Mouse (Mus musculus) MEL (cell line): ENCODE results near the gene Krtap1-5. TPM values are rescaled to one million over a fixed set of nuclear protein-coding genes. Genes with fewer than 3 reads are reported as not detected.

Source experiments
- DNase-seq: peaks from one replicate; pipeline ENCODE4 v3.0.0; 2011; ENCODE audit warnings: low read depth, low spot score
- H3K27ac ChIP-seq: 2 replicates; pipeline ENCODE4 v1.5.1; 2012; ENCODE audit warnings: low read depth, mild to moderate bottlenecking, control low read depth, low read length, moderate library complexity; ENCODE audit not compliant: control insufficient read depth
- H3K27me3 ChIP-seq, 2 experiments: fragments of 150-350 bp in 1 of 2; sonication (generic) in 1 of 2; 2 replicates each; pipeline ENCODE4 v1.6.1; 2012; ENCODE audit warnings: low read length in 2 of 2, mild to moderate bottlenecking in 2 of 2, improper control_type of control experiment in 1 of 2, moderate library complexity in 1 of 2; ENCODE audit not compliant: insufficient read depth in 2 of 2, control insufficient read depth in 1 of 2
- H3K36me3 ChIP-seq, 2 experiments: 2 replicates each; pipeline ENCODE4 v1.6.1; 2012 to 2014; ENCODE audit warnings: low read length in 2 of 2, improper control_type of control experiment in 1 of 2, inconsistent platforms in 1 of 2, mild to moderate bottlenecking in 1 of 2; ENCODE audit not compliant: insufficient read depth in 2 of 2, control insufficient read depth in 1 of 2
- H3K4me1 ChIP-seq, 2 experiments: fragments of 150-350 bp in 1 of 2; sonication (generic) in 1 of 2; 2 replicates each; pipeline ENCODE4 v1.6.1; 2012; ENCODE audit warnings: low read length in 2 of 2, improper control_type of control experiment in 1 of 2, mild to moderate bottlenecking in 1 of 2; ENCODE audit not compliant: insufficient read depth in 2 of 2, control insufficient read depth in 1 of 2
- H3K4me3 ChIP-seq, 2 experiments: fragments of 150-350 bp in 1 of 2; sonication (generic) in 1 of 2; 2 replicates each; pipeline ENCODE4 v1.5.1; 2012; ENCODE audit warnings: low read depth in 2 of 2, low read length in 2 of 2, mild to moderate bottlenecking in 2 of 2, moderate library complexity in 2 of 2, control low read depth in 1 of 2, improper control_type of control experiment in 1 of 2; ENCODE audit not compliant: control insufficient read depth in 1 of 2, insufficient read depth in 1 of 2
- H3K79me2 ChIP-seq: 2 replicates; pipeline ENCODE4 v1.6.1; 2012; ENCODE audit warnings: mild to moderate bottlenecking, low read length, moderate library complexity; ENCODE audit not compliant: control insufficient read depth, poor library complexity, insufficient read depth
- H3K9ac ChIP-seq: 2 replicates; pipeline ENCODE4 v1.6.1; 2012; ENCODE audit warnings: low read depth, mild to moderate bottlenecking, control low read depth, low read length, moderate library complexity; ENCODE audit not compliant: control insufficient read depth, poor library complexity, severe bottlenecking
- H3K9me3 ChIP-seq: fragments of 150-350 bp; sonication (generic); replicated peaks from 2 replicates; pipeline ENCODE4 v1.6.1; 2012; ENCODE audit warnings: mild to moderate bottlenecking, low read length, improper control_type of control experiment, moderate library complexity; ENCODE audit not compliant: insufficient read depth
- CHD2 ChIP-seq: IDR thresholded peaks from 2 replicates; pipeline ENCODE4 v1.6.1; 2011; ENCODE audit warnings: low read length, improper control_type of control experiment
- EP300 ChIP-seq, 2 experiments: IDR thresholded peaks; 2 replicates each; pipeline ENCODE4 v1.6.1; 2011; ENCODE audit warnings: improper control_type of control experiment in 2 of 2, low read length in 2 of 2, low read depth in 1 of 2, mild to moderate bottlenecking in 1 of 2
- ETS1 ChIP-seq: IDR thresholded peaks from 2 replicates; pipeline ENCODE4 v1.6.1; 2012; ENCODE audit warnings: low read depth, mild to moderate bottlenecking, inconsistent platforms, low read length, improper control_type of control experiment, moderate library complexity
- GABPA ChIP-seq: IDR thresholded peaks from 2 replicates; pipeline ENCODE4 v1.6.1; 2012; ENCODE audit warnings: low read depth, mild to moderate bottlenecking, inconsistent platforms, low read length, improper control_type of control experiment, moderate library complexity
- GATA1 ChIP-seq: IDR thresholded peaks from 2 replicates; pipeline ENCODE4 v1.6.1; 2011; ENCODE audit warnings: low read depth, low read length, improper control_type of control experiment
- HCFC1 ChIP-seq: IDR thresholded peaks from 2 replicates; pipeline ENCODE4 v1.6.1; 2012; ENCODE audit warnings: low read depth, mild to moderate bottlenecking, inconsistent platforms, low read length, improper control_type of control experiment, moderate library complexity
- JUND ChIP-seq: IDR thresholded peaks from 2 replicates; pipeline ENCODE4 v1.6.1; 2011; ENCODE audit warnings: low read depth, mild to moderate bottlenecking, improper control_type of control experiment, low read length
- KAT2A ChIP-seq: conservative IDR thresholded peaks from 2 replicates; pipeline ENCODE4 v1.6.1; 2012; ENCODE audit warnings: low read depth, low read length, improper control_type of control experiment, inconsistent platforms
- MAFK ChIP-seq: IDR thresholded peaks from 2 replicates; pipeline ENCODE4 v1.6.1; 2011; ENCODE audit warnings: low read depth, mild to moderate bottlenecking, low read length, improper control_type of control experiment, borderline replicate concordance
- MAX ChIP-seq: IDR thresholded peaks from 2 replicates; pipeline ENCODE4 v1.6.1; 2011; ENCODE audit warnings: low read length, improper control_type of control experiment
- MAZ ChIP-seq: IDR thresholded peaks from 2 replicates; pipeline ENCODE4 v1.6.1; 2012; ENCODE audit warnings: low read depth, mild to moderate bottlenecking, inconsistent platforms, low read length, improper control_type of control experiment
- MYC ChIP-seq: IDR thresholded peaks from 2 replicates; pipeline ENCODE4 v1.6.1; 2011; ENCODE audit warnings: low read depth, mild to moderate bottlenecking, low read length, improper control_type of control experiment, moderate library complexity
- NELFE ChIP-seq: IDR thresholded peaks from 2 replicates; pipeline ENCODE4 v1.6.1; 2011; ENCODE audit warnings: low read depth, low read length, improper control_type of control experiment
- POLR2A ChIP-seq, 2 experiments: IDR thresholded peaks; 2 replicates each; pipeline ENCODE4 v1.6.1; 2011 to 2012; ENCODE audit warnings: low read length in 2 of 2, mild to moderate bottlenecking in 2 of 2, control low read depth in 1 of 2, improper control_type of control experiment in 1 of 2, low read depth in 1 of 2, moderate library complexity in 1 of 2; ENCODE audit not compliant: control insufficient read depth in 1 of 2, insufficient read depth in 1 of 2, poor library complexity in 1 of 2
- POLR2AphosphoS5 ChIP-seq: IDR thresholded peaks from 2 replicates; pipeline ENCODE4 v1.6.1; 2012; ENCODE audit warnings: low read depth, borderline replicate concordance, mild to moderate bottlenecking, inconsistent platforms, low read length, moderate library complexity, mixed read lengths
- RAD21 ChIP-seq: IDR thresholded peaks from 2 replicates; pipeline ENCODE4 v1.6.1; 2011; ENCODE audit warnings: mild to moderate bottlenecking, low read depth, low read length, improper control_type of control experiment
- RCOR1 ChIP-seq: IDR thresholded peaks from 2 replicates; pipeline ENCODE4 v1.6.1; 2012; ENCODE audit warnings: low read depth, mild to moderate bottlenecking, inconsistent platforms, low read length, improper control_type of control experiment
- SIN3A ChIP-seq: IDR thresholded peaks from 2 replicates; pipeline ENCODE4 v1.6.1; 2012; ENCODE audit warnings: low read length, improper control_type of control experiment, inconsistent platforms
- TAL1 ChIP-seq: IDR thresholded peaks from 2 replicates; pipeline ENCODE4 v1.6.1; 2012; ENCODE audit warnings: mild to moderate bottlenecking, inconsistent platforms, low read length, moderate library complexity, mixed read lengths
- TBP ChIP-seq: IDR thresholded peaks from 2 replicates; pipeline ENCODE4 v1.8.0; 2011; ENCODE audit warnings: low read depth, low read length, improper control_type of control experiment
- TCF12 ChIP-seq: IDR thresholded peaks from 2 replicates; pipeline ENCODE4 v1.6.1; 2014; ENCODE audit warnings: low read depth, mild to moderate bottlenecking, inconsistent platforms, low read length, improper control_type of control experiment, moderate library complexity
- UBTF ChIP-seq: IDR thresholded peaks from 2 replicates; pipeline ENCODE4 v1.6.1; 2012; ENCODE audit warnings: low read depth, mild to moderate bottlenecking, inconsistent platforms, low read length, improper control_type of control experiment, moderate library complexity, borderline replicate concordance; ENCODE audit not compliant: insufficient read depth
- USF1 ChIP-seq: IDR thresholded peaks from 2 replicates; pipeline ENCODE4 v1.6.1; 2014; ENCODE audit warnings: low read depth, mild to moderate bottlenecking, inconsistent platforms, low read length, improper control_type of control experiment, moderate library complexity
- USF2 ChIP-seq, 2 experiments: IDR thresholded peaks; 2 replicates each; pipeline ENCODE4 v1.6.1; 2011 to 2012; ENCODE audit warnings: improper control_type of control experiment in 2 of 2, low read length in 2 of 2, borderline replicate concordance in 1 of 2, inconsistent platforms in 1 of 2, low read depth in 1 of 2, mild to moderate bottlenecking in 1 of 2; ENCODE audit not compliant: insufficient read depth in 1 of 2
- ZKSCAN1 ChIP-seq: IDR thresholded peaks from 2 replicates; pipeline ENCODE4 v1.6.1; 2012; ENCODE audit warnings: low read depth, mild to moderate bottlenecking, inconsistent platforms, low read length, improper control_type of control experiment, moderate library complexity
- ZNF384 ChIP-seq: IDR thresholded peaks from 2 replicates; pipeline ENCODE4 v1.6.1; 2012; ENCODE audit warnings: low read depth, mild to moderate bottlenecking, inconsistent platforms, low read length, improper control_type of control experiment
- polyA plus RNA-seq, 2 experiments: library from polyadenylated mRNA; stranded (reverse) in 1 of 2; unstranded in 1 of 2; fragments of >175 nt in 1 of 2; fragments of >200 nt in 1 of 2; gene quantifications; 2 replicates each; pipeline versions ENCODE4 v1.2.1 to v1.2.4; 2012; ENCODE audit warnings: low replicate concordance in 2 of 2, low read depth in 1 of 2; ENCODE audit not compliant: insufficient read length in 2 of 2, insufficient read depth in 1 of 2, missing spikeins in 1 of 2
- total RNA-seq: library from RNA; depleted of rRNA; stranded (reverse); fragments of 300-350 nt; gene quantifications from 2 replicates; pipeline ENCODE4 v1.2.3, GENCODE M21; 2012

Krtap1-5 gene
- total and polyA plus RNA-seq, 3 experiments: not detected

DNA sequence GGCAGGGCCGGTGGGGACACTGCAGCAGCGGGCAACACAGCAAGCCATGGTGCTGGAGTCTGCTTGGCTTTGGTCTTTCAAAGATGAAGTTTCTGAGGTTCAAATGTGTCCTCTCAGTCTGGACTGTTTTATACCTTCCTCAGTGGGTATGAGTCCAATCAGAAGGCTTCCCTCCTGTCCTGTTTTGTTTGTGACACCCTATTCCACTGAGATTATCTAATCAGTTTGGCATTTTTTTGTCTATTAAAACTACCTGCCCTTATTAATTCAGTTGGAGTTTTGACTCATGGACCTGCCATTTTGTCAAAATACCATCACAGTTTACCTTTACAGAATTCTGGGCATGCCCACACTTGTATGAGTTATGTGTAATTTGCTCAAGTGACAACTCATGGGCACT, 24.1 kb downstream of the Krtap1-5 start, which contains the start of gene Krtap3-2:
TSS of gene Krtap3-2 (minus strand) at position 101 of the 400 bp plus-strand sequence.
- no peak within 1 kb of the TSS for H3K27ac ChIP-seq
- H3K79me2 ChIP-seq: no peaks in the 10 kb centered on the region
- no peaks in the 10 kb centered on the region for H3K9me3 ChIP-seq
- no peak for DNase-seq
- H3K27me3 ChIP-seq: no peaks in the 10 kb centered on the region
- H3K4me3 ChIP-seq: no peak within 1 kb of the TSS
- H3K36me3 ChIP-seq: no peaks in the 10 kb centered on the region
- TF ChIP-seq USF1 (no peak), RAD21 (no peak), UBTF (no peak), POLR2AphosphoS5 (no peak), POLR2A (IDR thresholded peaks at IDR 0.05; ENCODE audit: control insufficient read depth in 1 of 2, insufficient read depth in 1 of 2, low read depth in 1 of 2, low read length in 2 of 2, poor library complexity in 1 of 2) (no peak), HCFC1 (no peak), ZKSCAN1 (no peak), MAZ (no peak), GATA1 (no peak), TCF12 (no peak), MYC (no peak)
- TF ChIP-seq, all 39 proteins: peak for 0
- H3K4me1 ChIP-seq: no peaks in the 10 kb centered on the region
- no peak within 1 kb of the TSS for H3K9ac ChIP-seq

DNA sequence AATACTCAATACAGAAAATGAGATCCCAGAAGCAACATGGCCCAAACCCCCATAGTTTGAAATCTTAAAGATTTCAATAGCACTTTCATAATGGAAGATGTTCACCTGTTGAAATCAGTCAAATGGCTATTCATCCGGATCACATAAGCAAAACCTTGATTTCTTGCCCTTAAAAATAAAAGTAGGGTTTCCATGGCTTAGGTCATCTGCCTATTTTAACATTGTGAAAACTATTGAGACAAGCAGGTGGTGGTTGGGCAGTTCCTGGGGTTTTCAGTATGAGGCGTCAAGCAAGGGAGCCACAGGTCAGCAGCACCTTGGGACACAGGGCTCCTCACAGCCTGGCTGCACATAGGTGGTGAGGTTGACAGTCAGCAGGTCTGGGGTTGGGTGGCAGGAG, 24.6 kb downstream of the Krtap1-5 start:
- Histone ChIP-seq H3K4me3 (no peak overlapping the region), H3K9ac (no peak overlapping the region), H3K36me3 (no peaks in the 10 kb centered on the region), H3K27me3 (no peaks in the 10 kb centered on the region), H3K4me1 (no peaks in the 10 kb centered on the region), H3K79me2 (no peaks in the 10 kb centered on the region), H3K9me3 (no peaks in the 10 kb centered on the region), H3K27ac (no peak overlapping the region)
- no peak for DNase-seq
- TF ChIP-seq ETS1 (no peak), POLR2AphosphoS5 (no peak), TAL1 (no peak), MAFK (no peak), MAX (no peak)

DNA sequence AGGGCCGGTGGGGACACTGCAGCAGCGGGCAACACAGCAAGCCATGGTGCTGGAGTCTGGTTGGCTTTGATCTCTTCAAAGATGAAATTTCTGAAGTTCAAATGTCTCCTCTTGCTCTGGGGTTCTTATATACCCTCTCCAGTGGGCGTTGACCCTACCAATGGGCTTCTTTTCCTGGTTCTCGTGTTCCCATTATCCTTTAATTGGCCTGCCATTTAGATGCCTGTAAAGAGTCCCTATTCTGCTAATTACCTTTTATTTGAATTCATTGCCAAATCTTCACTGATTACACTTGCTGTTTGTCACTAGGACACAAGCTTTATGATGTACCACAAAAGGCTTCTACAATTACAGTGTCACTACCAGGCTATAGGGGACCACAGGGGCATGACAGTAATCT, 30.1 kb downstream of the Krtap1-5 start, which contains the start of gene Krtap3-3:
TSS of gene Krtap3-3 (minus strand) at position 101 of the 400 bp plus-strand sequence.
- TF ChIP-seq RCOR1 (no peak), TBP (no peak), ZKSCAN1 (no peak), ZNF384 (no peak), GATA1 (no peak), NELFE (no peak), JUND (no peak), GABPA (no peak), UBTF (no peak), MAFK (no peak), CHD2 (no peak), ETS1 (no peak), KAT2A (no peak), MAX (no peak), USF2 (IDR thresholded peaks at IDR 0.05; ENCODE audit: borderline replicate concordance in 1 of 2, insufficient read depth in 1 of 2, low read depth in 1 of 2, low read length in 2 of 2) (no peak), EP300 (IDR thresholded peaks at IDR 0.05; ENCODE audit: low read depth in 1 of 2, low read length in 2 of 2) (no peak), SIN3A (no peak)
- no peak within 1 kb of the TSS for H3K4me3 ChIP-seq
- no peak within 1 kb of the TSS for H3K9ac ChIP-seq
- H3K36me3 ChIP-seq: no peaks in the 10 kb centered on the region
- H3K4me1 ChIP-seq: no peaks in the 10 kb centered on the region
- H3K9me3 ChIP-seq: no peaks in the 10 kb centered on the region
- H3K27ac ChIP-seq: no peak within 1 kb of the TSS
- no peaks in the 10 kb centered on the region for H3K79me2 ChIP-seq
- no peak for DNase-seq
- no peaks in the 10 kb centered on the region for H3K27me3 ChIP-seq
